Mouse (Mus musculus) MEL (cell line): Measurements from ENCODE around the gene Tbx15.

Source experiments
- BHLHE40 ChIP-seq: IDR thresholded peaks from 2 replicates; pipeline ENCODE4 v1.6.1; 2012; ENCODE audit warnings: low read depth, mild to moderate bottlenecking, inconsistent platforms, low read length, improper control_type of control experiment, borderline replicate concordance
- CTCF ChIP-seq, 3 experiments: IDR thresholded peaks in 2 of 3; conservative IDR thresholded peaks in 1 of 3; 2 replicates each; pipeline ENCODE4 v1.5.1; 2011 to 2012; ENCODE audit warnings: low read length in 3 of 3, low read depth in 2 of 3, mild to moderate bottlenecking in 2 of 3, improper control_type of control experiment in 1 of 3, inconsistent platforms in 1 of 3, mixed read lengths in 1 of 3, moderate library complexity in 1 of 3; ENCODE audit not compliant: control insufficient read depth in 1 of 3, insufficient read depth in 1 of 3, poor library complexity in 1 of 3, severe bottlenecking in 1 of 3
- GABPA ChIP-seq: IDR thresholded peaks from 2 replicates; pipeline ENCODE4 v1.6.1; 2012; ENCODE audit warnings: low read depth, mild to moderate bottlenecking, inconsistent platforms, low read length, improper control_type of control experiment, moderate library complexity
- HCFC1 ChIP-seq: IDR thresholded peaks from 2 replicates; pipeline ENCODE4 v1.6.1; 2012; ENCODE audit warnings: low read depth, mild to moderate bottlenecking, inconsistent platforms, low read length, improper control_type of control experiment, moderate library complexity
- MEF2A ChIP-seq: IDR thresholded peaks from 2 replicates; pipeline ENCODE4 v1.6.1; 2014; ENCODE audit warnings: low read depth, mild to moderate bottlenecking, inconsistent platforms, low read length, improper control_type of control experiment; ENCODE audit not compliant: poor library complexity, insufficient replicate concordance, severe bottlenecking; ENCODE audit errors: extremely low read depth
- NELFE ChIP-seq: IDR thresholded peaks from 2 replicates; pipeline ENCODE4 v1.6.1; 2011; ENCODE audit warnings: low read depth, low read length, improper control_type of control experiment
- POLR2A ChIP-seq, 2 experiments: IDR thresholded peaks; 2 replicates each; pipeline ENCODE4 v1.6.1; 2011 to 2012; ENCODE audit warnings: low read length in 2 of 2, mild to moderate bottlenecking in 2 of 2, control low read depth in 1 of 2, improper control_type of control experiment in 1 of 2, low read depth in 1 of 2, moderate library complexity in 1 of 2; ENCODE audit not compliant: control insufficient read depth in 1 of 2, insufficient read depth in 1 of 2, poor library complexity in 1 of 2
- TAL1 ChIP-seq: IDR thresholded peaks from 2 replicates; pipeline ENCODE4 v1.6.1; 2012; ENCODE audit warnings: mild to moderate bottlenecking, inconsistent platforms, low read length, moderate library complexity, mixed read lengths
- USF1 ChIP-seq: IDR thresholded peaks from 2 replicates; pipeline ENCODE4 v1.6.1; 2014; ENCODE audit warnings: low read depth, mild to moderate bottlenecking, inconsistent platforms, low read length, improper control_type of control experiment, moderate library complexity
- ZKSCAN1 ChIP-seq: IDR thresholded peaks from 2 replicates; pipeline ENCODE4 v1.6.1; 2012; ENCODE audit warnings: low read depth, mild to moderate bottlenecking, inconsistent platforms, low read length, improper control_type of control experiment, moderate library complexity
- ZMIZ1 ChIP-seq: IDR thresholded peaks from 2 replicates; pipeline ENCODE4 v1.6.1; 2012; ENCODE audit warnings: low read depth, mild to moderate bottlenecking, inconsistent platforms, low read length, improper control_type of control experiment, moderate library complexity

DNA sequence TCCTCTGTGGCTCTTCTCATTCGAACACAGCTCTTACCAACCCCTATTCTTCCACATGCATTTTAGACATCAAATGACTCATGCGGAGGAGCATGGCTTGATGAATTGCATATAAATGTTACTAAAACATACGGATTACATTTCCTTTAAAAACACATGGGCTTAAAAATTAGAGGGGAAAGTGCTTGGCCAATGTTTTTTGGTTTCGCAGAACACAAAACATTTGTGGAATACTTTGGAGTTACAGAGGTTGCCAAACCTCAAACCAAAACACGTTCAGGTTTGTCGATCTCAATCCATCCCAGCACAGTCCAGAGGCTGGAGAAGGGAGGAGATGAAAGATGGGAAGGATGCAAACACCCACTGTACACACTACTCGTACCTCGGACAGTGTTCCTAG lies 90.9 kb downstream of the Tbx15 start:
- TF ChIP-seq CTCF (IDR thresholded peaks at IDR 0.05 in 2 of 3, conservative IDR thresholded peaks at IDR 0.05 in 1 of 3; ENCODE audit: control insufficient read depth in 1 of 3, insufficient read depth in 1 of 3, low read depth in 2 of 3, low read length in 3 of 3, poor library complexity in 1 of 3, severe bottlenecking in 1 of 3) (no peak), NELFE (no peak), GABPA (no peak), HCFC1 (no peak), TAL1 (no peak), USF1 (no peak), ZKSCAN1 (no peak), POLR2A (IDR thresholded peaks at IDR 0.05; ENCODE audit: control insufficient read depth in 1 of 2, insufficient read depth in 1 of 2, low read depth in 1 of 2, low read length in 2 of 2, poor library complexity in 1 of 2) (no peak), ZMIZ1 (no peak), MEF2A (no peak), BHLHE40 (no peak)
